Mouse (Mus musculus): ENCODE results near the gene Trak1.

- TF ChIP-seq CTCF (IDR thresholded peaks at IDR 0.05; ENCODE audit: low read depth, low read length), result no peak
- no peak for TF ChIP-seq POLR2A (IDR thresholded peaks at IDR 0.05; ENCODE audit: extremely low read depth, insufficient read depth, low read length)
Measured at GRCm38 (mm10) chr9:121312237-121312891, 15.1 kb downstream of the Trak1 start.
